Mouse (Mus musculus): ENCODE measurements around the gene Celf5. TPM values are rescaled to one million over a fixed set of nuclear protein-coding genes. Genes with fewer than 3 reads are reported as not detected.

Gene Celf5
- 100 to 1,000 TPM; 280 to 299 TPM for total RNA-seq (2021)
- long read RNA-seq, experiment 1, partial matches to known transcripts: 2 of 20 reads
- long read RNA-seq, experiment 1, other reads (novel, unspliced or antisense): 17 of 20 reads
- long read RNA-seq, experiment 2, partial matches to known transcripts: 1 of 17 reads
- long read RNA-seq, experiment 2, other reads (novel, unspliced or antisense): 16 of 17 reads

DNA sequence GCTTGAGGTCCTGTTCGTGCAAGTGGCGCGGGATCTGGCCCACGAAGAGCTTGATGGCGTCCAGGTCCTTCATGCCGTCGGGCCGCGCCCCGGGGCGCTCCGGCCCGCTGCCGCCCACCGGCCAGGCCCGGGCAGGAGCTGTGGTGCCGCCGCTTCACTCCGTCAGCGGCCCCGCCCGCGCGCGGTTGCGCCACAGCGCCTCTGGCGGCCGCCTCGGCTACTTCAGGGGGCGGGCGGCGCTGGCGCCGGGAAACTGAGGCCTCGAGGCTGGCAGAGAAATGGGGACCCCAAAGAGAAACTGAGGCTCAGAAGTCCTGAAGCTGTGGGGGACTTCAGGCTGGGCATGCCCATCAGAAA lies at the start of gene Celf5:
Celf5 (minus strand) TSS at position 177 of the 357 bp plus-strand sequence.
- peak in 1 of 2 experiments; percentile 77 for DNase-seq (ENCODE audit: low spot score in 2 of 2)
- intact Hi-C loops (cut with DNase I): no loop called here

DNA sequence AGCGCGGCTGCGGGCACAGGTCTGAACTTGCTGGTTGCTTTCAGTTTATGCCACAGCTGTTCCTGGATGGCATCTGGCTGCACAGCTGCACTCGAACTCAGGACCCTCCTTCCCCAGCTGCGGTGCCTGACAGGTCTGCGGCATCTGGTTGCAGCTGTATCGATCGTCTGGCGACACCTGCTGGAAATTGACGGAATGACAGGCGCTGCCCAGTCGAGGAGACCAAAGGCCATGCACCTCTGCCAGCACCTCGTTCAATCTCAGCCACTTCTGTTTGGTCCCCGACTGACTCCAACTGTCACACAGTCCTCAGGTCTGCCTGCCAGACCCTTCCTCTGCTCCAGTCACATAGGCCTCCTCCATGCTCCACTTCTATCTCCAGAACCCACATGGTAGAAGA lies 44.3 kb upstream of the Celf5 start:
- intact Hi-C loops (cut with DNase I): no loop called here
- peak in 1 of 2 experiments; percentile 76 for DNase-seq (ENCODE audit: low spot score in 2 of 2)

DNA sequence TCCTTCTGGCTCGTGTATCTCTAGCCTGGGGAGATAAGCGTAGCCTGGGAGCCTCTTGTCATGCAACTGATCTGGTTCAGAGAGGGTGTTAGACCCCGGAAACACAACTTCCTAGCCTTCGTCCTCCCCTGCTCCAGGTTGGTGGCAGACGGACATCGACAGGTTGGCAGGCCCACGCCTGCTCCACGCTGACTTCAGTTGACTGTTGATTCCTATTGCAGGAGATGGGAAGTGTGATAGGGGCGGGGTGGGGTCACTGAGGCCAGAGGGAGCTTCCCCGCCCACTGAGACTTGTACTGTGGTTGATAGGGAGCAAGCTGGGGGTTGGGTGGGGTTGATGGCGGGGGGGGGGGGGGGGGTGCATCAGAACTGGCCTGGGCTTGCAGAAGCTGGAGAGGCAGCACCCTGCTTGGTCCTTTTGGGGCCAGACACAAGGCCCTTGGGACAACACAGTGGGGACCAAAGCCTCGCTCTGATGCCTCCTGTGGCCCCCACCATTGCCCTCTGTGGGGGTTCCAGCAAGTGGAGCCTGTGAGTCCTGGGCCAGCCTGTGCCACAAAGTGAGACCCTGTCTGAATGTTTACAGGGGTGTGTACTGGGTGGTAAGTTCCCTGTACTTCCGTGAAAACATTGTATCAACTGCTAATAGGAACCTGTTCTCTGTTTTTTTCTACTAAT lies 42.6 kb upstream of the Celf5 start:
- DNase-seq (ENCODE audit: low spot score in 2 of 2): no peak
- intact Hi-C loops (cut with DNase I): no loop called here

DNA sequence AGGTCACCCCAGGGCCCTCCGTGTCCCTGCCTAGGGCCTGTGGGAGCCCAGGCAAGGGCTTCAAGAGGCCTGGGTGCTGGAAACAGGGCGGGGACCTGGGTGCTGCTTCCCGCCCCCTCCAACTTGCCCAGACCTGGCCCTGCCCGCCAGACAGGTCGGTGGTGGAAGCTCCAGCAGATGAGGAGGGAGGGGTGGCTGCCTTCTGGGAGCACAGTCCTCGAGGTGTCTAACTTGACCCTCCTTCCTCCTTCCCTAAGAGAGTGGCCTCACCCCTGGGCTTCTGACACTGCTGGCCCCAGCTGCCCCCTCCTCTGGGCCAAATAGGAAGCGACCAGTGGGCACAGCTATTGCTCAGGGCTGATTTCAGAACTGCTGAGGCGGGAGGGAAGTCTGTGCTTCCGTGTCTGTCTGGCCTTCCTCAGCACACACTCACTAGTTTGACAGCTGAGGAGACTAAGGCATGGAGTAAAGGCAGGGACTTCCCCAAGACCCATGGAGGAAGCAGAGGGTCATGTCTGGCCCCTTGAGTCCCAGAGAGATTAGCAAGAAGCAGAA lies 41.6 kb upstream of the Celf5 start, which contains the start of gene Gna15:
Gna15 (minus strand) TSS at position 175 of the 555 bp plus-strand sequence.
- DNase-seq (ENCODE audit: low spot score in 2 of 2): no peak
- intact Hi-C loops (cut with DNase I): no loop called here

DNA sequence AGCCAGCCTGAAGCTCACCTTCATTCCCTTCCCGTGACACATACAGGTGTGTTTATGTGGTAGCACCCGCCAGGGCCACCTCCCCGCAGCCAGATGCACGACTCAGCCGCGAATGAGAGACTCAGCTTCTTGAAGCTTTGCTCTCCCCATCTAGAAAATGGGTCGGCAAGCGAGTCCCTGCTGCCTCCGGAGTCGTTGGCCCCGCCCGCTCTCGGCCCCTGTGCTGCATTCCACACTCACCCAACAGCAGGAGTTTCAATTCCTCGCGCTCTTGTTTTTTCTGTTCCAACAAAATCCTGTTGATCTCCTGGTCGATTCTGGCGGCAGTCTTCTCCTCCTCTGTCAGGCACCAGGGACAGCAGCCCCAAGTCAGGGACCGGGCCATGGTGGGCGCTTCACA lies 41.1 kb upstream of the Celf5 start:
- intact Hi-C loops (cut with DNase I): no loop called here
- DNase-seq (ENCODE audit: low spot score in 2 of 2): no peak

DNA sequence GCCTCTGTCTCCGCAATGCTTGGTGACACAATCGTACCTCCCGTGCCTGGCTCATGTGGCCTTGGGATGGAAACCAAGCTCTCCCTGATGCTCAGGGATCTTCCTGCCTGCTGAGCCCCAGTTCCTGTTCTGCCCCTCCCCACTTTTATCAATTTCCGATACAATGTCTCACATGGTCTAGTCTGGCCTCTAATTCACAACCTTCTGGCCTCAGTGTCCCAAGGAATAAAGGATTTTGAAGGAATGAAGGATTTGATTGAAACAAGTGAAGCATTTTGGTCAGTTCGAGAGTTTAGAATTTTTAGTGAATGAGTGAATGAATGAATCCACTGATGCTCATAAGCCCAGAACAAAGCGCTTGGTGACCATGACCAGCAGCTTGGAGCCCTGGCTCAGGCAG lies 40.6 kb upstream of the Celf5 start:
- no peak for DNase-seq (ENCODE audit: low spot score in 2 of 2)
- intact Hi-C loops (cut with DNase I): no loop called here

DNA sequence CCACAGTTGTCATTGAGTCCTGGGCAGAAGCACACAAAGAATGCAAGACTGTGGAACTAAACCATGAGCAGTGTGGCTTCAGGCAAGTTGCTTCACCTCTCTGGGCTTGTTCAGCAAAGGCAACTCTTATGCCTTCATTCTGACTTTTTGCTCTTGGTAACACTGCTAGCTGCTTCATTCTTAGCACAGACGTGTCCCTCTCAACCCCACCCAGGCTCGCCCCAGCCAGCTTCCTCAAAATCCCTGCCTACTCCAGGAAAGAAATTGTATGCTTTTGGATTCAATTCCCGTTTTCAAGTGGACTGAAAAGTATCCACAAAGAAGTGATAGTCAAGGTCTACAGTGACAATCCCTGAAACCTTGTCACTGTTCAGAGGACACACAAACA lies 37.5 kb upstream of the Celf5 start:
- intact Hi-C loops (cut with DNase I): loop anchor here (5.0 kb wide), 1 partner anchor 82 kb away; the partner anchor contains the start of gene Tle6
- no peak for DNase-seq (ENCODE audit: low spot score in 2 of 2)

DNA sequence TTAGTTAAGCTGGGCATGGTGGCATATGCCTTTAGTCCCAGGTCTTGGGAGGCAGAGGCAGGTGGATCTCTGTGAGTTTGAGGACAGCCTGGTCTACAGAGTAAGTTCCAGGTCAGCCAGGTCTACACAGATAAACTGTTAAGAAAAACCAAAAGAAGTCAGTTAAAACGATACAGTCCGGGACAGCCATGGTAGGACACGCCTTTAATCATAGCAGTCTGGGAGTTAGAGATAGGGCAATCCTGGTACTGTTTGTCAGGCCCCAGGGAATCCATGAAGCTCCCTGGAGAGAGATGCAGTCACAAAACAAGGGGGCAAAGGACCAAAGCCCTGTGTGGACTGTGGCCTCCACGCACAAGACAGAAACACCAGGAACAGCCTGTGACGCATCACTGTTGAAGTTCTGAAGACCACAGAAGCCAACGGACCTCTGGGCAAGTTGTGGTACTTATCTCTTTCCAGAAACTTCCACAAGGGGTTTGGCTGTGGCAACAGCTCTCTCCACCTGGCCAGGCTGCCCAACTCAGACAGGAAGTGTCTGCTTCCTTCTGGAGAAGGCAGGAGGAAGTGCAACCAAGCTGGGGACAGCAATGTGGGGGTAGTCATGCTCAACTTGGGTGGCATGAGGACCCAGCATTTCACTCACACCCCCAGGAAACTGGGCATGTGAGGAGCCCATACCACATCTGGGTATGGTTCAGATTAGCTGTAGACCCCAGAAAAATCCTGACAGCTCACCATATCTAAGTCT lies 36.9 kb upstream of the Celf5 start:
- DNase-seq (ENCODE audit: low spot score in 2 of 2): no peak
- intact Hi-C loops (cut with DNase I): loop anchor here (5.0 kb wide), 1 partner anchor 83 kb away; the partner anchor contains the start of gene Tle6

DNA sequence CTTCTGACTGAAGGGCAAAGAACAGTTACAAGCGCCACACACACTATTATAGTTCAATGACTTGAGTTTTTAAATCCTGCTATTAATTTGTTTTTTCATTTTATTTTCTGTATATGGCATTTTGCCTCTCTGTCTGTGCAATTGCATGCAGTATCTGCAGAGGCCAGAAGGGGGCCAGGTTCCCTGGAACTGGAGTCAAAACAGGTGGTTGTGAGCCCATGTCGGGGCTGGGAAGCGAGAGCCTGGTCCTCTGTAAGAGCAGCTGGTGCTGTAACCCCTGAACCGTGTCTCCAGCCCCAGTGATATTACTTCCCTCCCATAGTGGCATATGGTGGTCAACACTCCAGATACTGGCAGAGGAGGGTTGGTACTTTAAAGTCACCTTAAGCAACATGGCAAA lies 36.0 kb upstream of the Celf5 start:
- DNase-seq (ENCODE audit: low spot score in 2 of 2): peak; percentile 58 to 71
- intact Hi-C loops (cut with DNase I): loop anchor here (5.0 kb wide), 1 partner anchor 84 kb away; the partner anchor contains the start of gene Tle6

DNA sequence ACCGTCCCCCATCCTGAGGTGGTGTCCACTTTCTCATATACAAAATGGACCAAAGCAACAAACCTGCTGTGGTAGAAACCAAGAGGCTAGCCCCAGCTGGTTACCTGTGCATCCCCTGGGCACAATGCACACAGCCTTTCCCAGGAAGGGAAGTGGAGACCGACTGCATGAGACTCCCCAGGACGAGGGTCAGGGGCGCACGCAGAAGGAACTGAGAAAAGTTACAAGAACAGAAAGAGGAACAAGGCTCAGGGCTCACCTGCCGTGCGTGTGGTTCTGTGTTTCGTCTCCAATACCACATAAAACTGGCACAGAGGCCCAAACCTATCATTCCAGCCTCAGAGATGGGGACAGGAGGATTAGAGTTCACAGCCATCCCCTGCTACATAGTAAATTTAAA lies 34.7 kb upstream of the Celf5 start:
- no peak for DNase-seq (ENCODE audit: low spot score in 2 of 2)
- intact Hi-C loops (cut with DNase I): loop anchor here (5.0 kb wide), 1 partner anchor 85 kb away; the partner anchor contains the start of gene Tle6

DNA sequence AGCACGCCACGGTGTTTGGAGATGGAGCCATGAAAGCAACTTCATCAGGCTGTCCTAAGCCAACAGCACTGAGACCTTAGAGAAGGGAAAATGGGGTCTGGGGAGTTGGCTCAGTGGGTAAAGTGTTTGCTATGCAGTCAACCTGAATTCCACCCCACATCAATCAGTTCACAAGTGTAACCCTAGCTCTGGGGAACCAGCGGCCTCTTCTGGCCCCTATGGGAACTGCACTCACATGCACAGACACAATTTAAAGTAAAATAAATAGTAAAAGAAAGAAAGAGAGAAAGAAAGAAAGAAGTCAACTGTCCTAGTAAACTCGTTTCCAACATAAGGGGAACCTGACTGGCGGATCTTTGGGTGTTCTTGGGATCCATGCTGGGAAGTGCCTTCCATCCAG lies 31.3 kb upstream of the Celf5 start:
- DNase-seq (ENCODE audit: low spot score in 2 of 2): no peak
- intact Hi-C loops (cut with DNase I): no loop called here

DNA sequence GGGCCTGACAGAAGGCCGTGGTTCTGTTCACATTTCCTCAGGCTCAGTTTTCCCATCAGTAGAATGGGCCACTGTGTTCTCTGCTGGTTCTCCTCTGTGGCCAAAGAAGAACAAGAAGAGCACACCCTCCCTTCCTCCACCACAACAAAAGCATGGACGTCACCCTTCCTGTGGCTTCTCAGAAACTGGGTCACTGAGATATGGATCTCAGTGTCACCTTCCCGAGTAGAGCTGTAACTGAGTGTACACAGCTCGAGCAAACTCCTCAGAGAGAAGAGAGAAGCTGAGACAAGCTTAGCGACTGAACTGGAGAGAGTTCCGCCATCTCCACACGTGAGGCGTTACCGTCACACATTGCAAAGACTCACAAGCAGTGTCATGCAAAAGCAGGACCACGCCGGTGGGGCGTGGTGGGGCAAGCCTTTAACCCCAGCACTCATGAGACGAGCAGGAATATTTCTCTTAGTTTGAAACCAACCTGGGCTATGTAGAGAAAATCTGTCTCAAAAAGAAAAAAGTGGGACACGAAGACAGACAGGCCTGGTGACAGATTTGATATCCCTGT lies 27.8 kb upstream of the Celf5 start:
- intact Hi-C loops (cut with DNase I): no loop called here
- DNase-seq (ENCODE audit: low spot score in 2 of 2): no peak

DNA sequence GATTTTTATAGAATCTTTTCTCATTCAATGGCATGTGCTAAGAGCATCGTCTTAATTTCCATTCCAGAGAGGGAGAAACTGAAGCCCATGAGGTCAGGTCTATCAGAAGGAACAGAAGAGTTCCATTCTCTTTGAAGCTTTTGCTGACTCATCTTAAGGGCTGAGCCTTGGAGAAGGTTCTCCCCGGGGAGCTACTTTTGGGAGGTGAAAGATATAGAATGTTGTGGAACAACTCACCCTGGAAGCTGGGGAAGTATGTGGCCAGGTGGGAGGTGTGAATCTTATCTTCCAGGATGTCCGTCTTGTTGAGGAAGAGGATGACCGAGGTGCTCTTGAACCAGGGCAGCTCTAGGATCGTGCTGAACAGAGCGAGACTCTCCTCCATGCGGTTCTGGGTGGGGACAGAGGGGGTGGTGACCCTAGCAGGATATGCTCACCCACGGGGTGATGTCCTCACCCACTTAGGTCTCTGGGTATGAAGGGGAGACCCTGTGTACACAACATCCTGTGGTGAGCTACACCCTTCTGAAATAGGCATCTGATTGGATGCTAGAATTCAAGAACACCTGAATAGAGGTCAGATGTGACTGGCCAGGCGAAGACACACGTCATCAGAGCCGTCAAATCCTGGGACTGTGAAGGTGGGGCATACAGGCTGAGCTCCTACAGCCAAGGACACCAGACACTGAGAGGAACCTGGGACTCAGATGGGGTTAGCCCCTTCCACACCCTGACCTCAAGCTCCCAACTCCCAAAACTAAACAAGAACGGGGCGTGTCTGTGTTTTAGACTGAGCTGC lies 25.4 kb upstream of the Celf5 start:
- DNase-seq (ENCODE audit: low spot score in 2 of 2): no peak
- intact Hi-C loops (cut with DNase I): loop anchor here (10.0 kb wide), 2 partner anchors 47 to 667 kb away; partner anchors contain the start of gene Aes

DNA sequence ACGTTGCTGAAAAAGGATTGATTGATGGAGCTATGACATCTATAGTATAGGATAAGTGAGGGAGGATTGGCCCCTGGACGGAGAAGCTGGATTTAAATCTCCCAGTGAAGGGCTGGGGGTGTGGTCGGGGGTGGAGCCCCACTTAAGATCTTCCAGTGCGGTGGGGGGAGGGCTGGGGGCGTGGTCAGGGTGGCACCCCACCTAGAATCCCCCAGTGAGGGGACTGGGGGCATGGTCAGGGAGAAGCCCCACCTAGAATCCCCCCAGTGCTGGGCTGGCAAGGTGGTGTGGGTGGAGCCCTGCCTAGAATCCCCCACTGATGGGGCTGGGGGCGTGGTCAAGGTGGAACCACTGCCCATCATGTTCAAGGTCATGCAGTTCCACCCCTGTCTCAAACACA lies 24.6 kb upstream of the Celf5 start:
- DNase-seq (ENCODE audit: low spot score in 2 of 2): no peak
- intact Hi-C loops (cut with DNase I): loop anchor here (10.0 kb wide), 2 partner anchors 48 to 668 kb away; partner anchors contain the start of gene Aes

DNA sequence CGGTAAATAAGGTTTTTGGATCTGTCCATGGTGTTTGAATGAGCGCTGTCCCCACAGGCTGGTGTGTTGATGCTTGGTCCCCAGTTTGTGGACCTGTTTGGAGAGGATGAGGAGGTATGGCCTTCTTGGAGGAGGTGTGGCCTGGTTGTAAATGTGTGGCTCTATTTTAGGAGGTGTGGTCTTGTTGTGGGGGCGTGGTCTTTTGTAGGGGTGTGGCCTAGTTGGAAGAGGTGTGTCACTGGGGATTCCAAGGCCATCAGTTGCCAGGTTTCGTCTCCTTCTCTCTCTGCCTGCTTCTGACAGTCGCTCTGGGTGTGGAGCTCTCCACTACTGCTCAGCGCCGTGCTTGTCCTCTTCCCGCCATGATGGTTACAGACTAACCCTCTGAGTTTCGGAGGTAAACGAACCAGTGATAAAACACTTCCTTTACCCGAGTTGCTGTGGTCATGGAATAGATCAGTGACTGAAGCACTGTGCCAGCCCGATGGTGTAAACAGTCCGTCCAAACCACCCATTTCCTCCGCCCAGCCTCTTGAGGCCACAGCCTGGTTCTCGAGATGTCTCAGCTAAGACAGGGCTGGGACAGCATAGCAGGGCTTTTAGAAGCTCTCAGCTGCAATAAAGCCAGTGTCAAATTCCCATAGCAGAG lies 22.6 kb upstream of the Celf5 start:
- intact Hi-C loops (cut with DNase I): loop anchor here (10.0 kb wide), 2 partner anchors 50 to 670 kb away; partner anchors contain the start of gene Aes

DNA sequence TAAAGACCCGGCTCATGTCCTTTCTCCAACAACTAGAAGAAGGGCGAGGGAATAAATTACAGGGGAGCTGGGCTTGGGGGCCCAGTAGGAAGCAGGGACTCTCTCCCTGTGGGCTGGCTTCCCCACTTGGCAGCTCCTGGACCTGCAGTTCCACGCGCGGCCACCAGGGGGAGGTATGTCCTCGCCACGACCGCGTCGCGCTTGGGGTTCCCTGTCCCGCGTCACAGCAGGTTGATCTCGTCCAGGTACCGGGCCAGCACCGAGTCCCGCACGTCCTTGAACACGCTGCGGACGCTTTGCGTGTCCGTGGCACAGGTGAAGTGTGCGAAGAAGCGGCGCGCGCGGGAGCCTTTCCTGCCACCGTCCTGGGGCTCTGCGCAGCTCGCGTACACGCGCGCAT lies 20.1 kb upstream of the Celf5 start:
- intact Hi-C loops (cut with DNase I): loop anchor here (5.0 to 10.0 kb wide), 3 partner anchors 52 to 672 kb away; partner anchors contain the start of genes Aes and Tle6
- DNase-seq (ENCODE audit: low spot score in 2 of 2): peak; percentile 84 to 93

More for the DNA sequence above, 22.6 kb upstream of the Celf5 start:
- no peak for DNase-seq (ENCODE audit: low spot score in 2 of 2)

DNA sequence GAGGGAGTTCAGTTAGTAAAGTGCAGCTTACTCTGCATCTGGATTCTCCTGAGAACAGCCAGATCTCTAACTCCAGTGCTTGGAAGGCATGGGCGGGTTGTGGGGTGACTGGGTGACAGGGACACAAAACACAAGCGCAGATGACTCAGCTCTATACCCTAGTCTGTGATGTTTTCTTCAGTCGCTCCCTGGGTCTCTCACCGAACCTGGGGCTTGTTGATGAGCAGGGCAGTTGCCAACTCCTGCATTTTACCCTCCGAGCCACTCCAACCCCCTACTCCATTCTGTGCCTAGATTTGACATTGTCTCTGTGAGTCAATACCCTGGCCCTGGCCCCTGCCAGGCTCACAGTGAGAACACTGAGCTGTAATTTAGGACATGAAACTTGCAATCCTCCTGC lies 19.4 kb upstream of the Celf5 start:
- intact Hi-C loops (cut with DNase I): loop anchor here (5.0 to 10.0 kb wide), 3 partner anchors 53 to 673 kb away; partner anchors contain the start of genes Aes and Tle6
- no peak for DNase-seq (ENCODE audit: low spot score in 2 of 2)

DNA sequence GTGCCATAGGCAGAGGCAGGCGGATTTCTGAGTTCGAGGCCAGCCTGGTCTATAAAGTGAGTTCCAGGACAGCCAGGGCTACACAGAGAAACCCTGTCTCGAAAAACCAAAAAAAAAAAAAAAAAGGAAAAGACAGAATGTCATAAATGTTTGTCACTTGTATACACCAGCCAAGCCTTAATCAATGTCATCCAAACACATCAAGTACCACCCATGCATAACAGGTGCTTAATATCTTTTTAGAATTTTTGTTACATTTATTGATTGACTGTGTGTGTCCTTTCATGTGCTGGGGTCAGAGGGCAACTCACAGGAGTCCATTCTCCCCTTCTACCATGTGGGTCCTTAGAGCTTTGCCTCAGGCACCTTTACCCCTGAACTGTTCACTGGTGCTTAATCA lies 17.5 kb upstream of the Celf5 start, which contains the start of gene S1pr4:
S1pr4 (minus strand) TSS at position 101 of the 400 bp plus-strand sequence.
- intact Hi-C loops (cut with DNase I): loop anchor here (5.0 to 10.0 kb wide), 3 partner anchors 55 to 675 kb away; partner anchors contain the start of genes Aes and Tle6
- no peak for DNase-seq (ENCODE audit: low spot score in 2 of 2)

All from left cerebral cortex, postnatal 14 days (tissue).